Mouse (Mus musculus) stomach, postnatal 0 days (tissue): ENCODE measurements around the gene Dnah3.

Source experiments
- CTCF ChIP-seq: IDR thresholded peaks from 2 replicates; pipeline ENCODE4 v1.5.1; 2016; ENCODE audit warnings: antibody characterized with exemption, low read depth, mild to moderate bottlenecking, moderate library complexity
- EP300 ChIP-seq: optimal IDR thresholded peaks from 2 replicates; pipeline ENCODE3; 2016; ENCODE audit warnings: antibody characterized with exemption

DNA sequence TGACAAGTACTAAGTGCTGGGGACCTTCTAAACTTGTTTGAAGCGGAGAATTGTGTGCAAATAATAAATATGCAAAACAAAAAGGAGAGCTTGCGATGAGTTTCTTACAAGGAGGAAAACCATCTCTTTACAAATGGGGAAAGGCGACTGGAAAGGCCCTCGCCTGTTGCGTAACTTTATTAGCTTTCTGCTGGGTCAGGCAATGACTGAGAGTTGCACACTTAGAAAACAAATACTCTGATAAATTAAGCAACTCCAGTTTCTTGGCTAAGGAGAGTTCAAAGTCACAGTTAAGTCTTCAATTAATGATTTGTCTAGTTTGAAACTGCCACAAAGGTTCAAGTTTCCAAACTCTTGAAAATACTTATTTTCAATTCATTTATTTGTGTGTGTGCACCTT lies 214.7 kb downstream of the Dnah3 start:
- no peak for TF ChIP-seq CTCF
- TF ChIP-seq EP300, result no peak
